Mouse (Mus musculus) gastrocnemius, postnatal 36 days (tissue): ENCODE measurements around the gene Mmp12. TPM values are rescaled to one million over a fixed set of nuclear protein-coding genes. Genes with fewer than 3 reads are reported as not detected.
"Not testable (repeated sequence)": the region's sequence is repeated elsewhere in the genome, so short reads cannot be mapped to it uniquely, and the experiment has no call there.

Experiments
- DNase-seq, 2 experiments: peaks; one replicate each; pipeline ENCODE4 v3.0.0; 2022
- intact Hi-C: fragments of 180-260 bp; cut with DNase I; formaldehyde crosslinking; loops from one replicate; pipeline ENCODE4 v1.15.1; 2025
- long read RNA-seq, 2 experiments: library from polyadenylated mRNA; stranded (forward); transcript quantifications; one replicate each; pipeline ENCODE4 v2.0.0; 2021
- total RNA-seq, 2 experiments: library from RNA; stranded (reverse); gene quantifications; 2 replicates each; pipeline ENCODE4 v1.2.3; 2021

Mmp12 gene
- total RNA-seq: not detected
- long read RNA-seq, experiment 1: 0 reads
- long read RNA-seq, experiment 2: 0 reads

DNA sequence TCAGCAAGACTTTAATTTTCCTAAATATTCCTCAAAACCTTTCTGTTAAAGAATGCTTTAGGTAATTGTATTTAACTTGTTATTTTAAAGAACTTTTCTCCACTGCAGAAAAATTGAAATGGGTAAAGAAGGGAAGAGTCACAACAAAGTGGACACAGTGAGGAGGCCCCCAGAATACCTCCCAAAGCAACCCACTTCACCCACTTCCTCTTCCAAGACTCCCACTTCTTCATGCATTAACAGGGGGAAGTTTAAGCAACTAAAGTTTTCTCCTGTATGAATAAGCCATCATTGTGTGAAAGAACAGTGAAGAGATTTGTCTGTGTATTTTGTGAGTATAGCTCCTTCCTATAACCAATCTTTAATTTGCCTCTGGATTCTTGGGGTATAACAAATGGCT is at the start of gene Mmp12:
Gene Mmp12, plus strand, starts transcription at position 275 of the 400 bp plus-strand sequence.
- intact Hi-C loops: no loop called here
- no peak for DNase-seq

GRCm38 (mm10) chr9:7331847-7332246 is 12.3 kb upstream of the Mmp12 start:
- intact Hi-C loops: no loop called here
- DNase-seq: no peak

GRCm38 (mm10) chr9:7335766-7336680 is 8.2 kb upstream of the Mmp12 start:
- DNase-seq: no peak
- intact Hi-C loops: no loop called here

- intact Hi-C loops: no loop called here
- no peak for DNase-seq
Observed at GRCm38 (mm10) chr9:7336740-7337483, 7.3 kb upstream of the Mmp12 start.

GRCm38 (mm10) chr9:7345513-7345912 is 1.3 kb downstream of the Mmp12 start:
- intact Hi-C loops: no loop called here
- no peak for DNase-seq

DNA sequence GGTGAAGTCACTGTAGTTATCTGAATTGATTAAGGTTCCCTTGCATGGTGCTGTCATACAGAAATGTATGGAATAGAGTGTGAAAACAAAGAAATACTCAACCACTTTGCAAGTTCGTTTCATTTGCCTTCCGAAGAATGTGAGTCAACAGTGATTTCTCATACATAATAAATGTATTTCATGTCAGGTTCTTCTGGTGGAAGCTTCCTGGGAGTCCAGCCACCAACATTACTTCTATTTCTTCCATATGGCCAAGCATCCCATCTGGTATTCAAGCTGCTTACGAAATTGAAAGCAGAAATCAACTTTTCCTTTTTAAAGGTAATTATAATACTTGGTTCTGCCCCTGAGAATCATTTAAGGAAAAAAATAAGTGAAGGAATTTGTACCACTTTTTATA is 10.4 kb downstream of the Mmp12 start:
- DNase-seq: no peak
- intact Hi-C loops: no loop called here

GRCm38 (mm10) chr9:7387947-7388346 is 43.8 kb downstream of the Mmp12 start, which contains the start of gene Mmp1b:
Mmp1b (minus strand) TSS chr9:7388047.
- intact Hi-C loops: no loop called here
- no peak for DNase-seq

- intact Hi-C loops, DNase-seq: not testable (repeated sequence)
Observed at GRCm38 (mm10) chr9:7396556-7396955, 52.4 kb downstream of the Mmp12 start.

Other genes starting within 250 kb of the Mmp12 start
- 1 to 10 TPM; 1.3 to 1.7 TPM for gene Dync2h1, start 159.9 kb upstream of the Mmp12 start, total RNA-seq
- 10 to 100 TPM; 71.0 to 71.2 TPM for gene Dcun1d5, start 159.9 kb upstream of the Mmp12 start, total RNA-seq
- gene Mmp13, start 71.9 kb upstream of the Mmp12 start, total RNA-seq: not detected
- not detected for gene Mmp1b, start 43.7 kb downstream of the Mmp12 start, total RNA-seq
- under 1 TPM; 0.15 to 0.18 TPM for gene Mmp3, start 101.4 kb downstream of the Mmp12 start, total RNA-seq
- gene Mmp10, start 158.0 kb downstream of the Mmp12 start, total RNA-seq: not detected
- gene Mmp8, start 214.1 kb downstream of the Mmp12 start, total RNA-seq: not detected
- under 1 TPM; 0.25 to 0.28 TPM for gene Mmp27, start 227.0 kb downstream of the Mmp12 start, total RNA-seq